Mouse (Mus musculus) urinary bladder, postnatal 25 days (tissue): ENCODE measurements around the gene Lbh.

Source experiments
- DNase-seq: peaks from one replicate; pipeline ENCODE4 v3.0.0; 2022; ENCODE audit warnings: low spot score

The Lbh gene

GRCm38 (mm10) chr17:72973041-72973440 is 54.9 kb downstream of the Lbh start:
- no peak for DNase-seq

GRCm38 (mm10) chr17:72976258-72977231 is 58.4 kb downstream of the Lbh start:
- DNase-seq: no peak

GRCm38 (mm10) chr17:72977616-72978015 is 59.5 kb downstream of the Lbh start:
- DNase-seq: no peak

- no peak for DNase-seq
Observed at GRCm38 (mm10) chr17:72982156-72982555, 64.1 kb downstream of the Lbh start.

GRCm38 (mm10) chr17:72983471-72983870 is 65.4 kb downstream of the Lbh start:
- no peak for DNase-seq

GRCm38 (mm10) chr17:72989025-72989424 is 70.9 kb downstream of the Lbh start:
- DNase-seq: no peak
